Mouse (Mus musculus) CH12.LX (cell line): ENCODE data around the gene Caap1. TPM values are rescaled to one million over a fixed set of nuclear protein-coding genes. Genes with fewer than 3 reads are reported as not detected.

Source experiments
- DNase-seq: peaks from one replicate; pipeline ENCODE4 v3.0.0-alpha.2; 2013; ENCODE audit errors: extremely low read depth
- H3K27ac ChIP-seq: 2 replicates; pipeline ENCODE4 v1.5.1; 2012; ENCODE audit warnings: low read depth, mild to moderate bottlenecking, control low read depth, moderate library complexity; ENCODE audit not compliant: insufficient read depth
- H3K27me3 ChIP-seq: replicated peaks from 2 replicates; pipeline ENCODE3; 2012; ENCODE audit warnings: inconsistent platforms
- H3K36me3 ChIP-seq, 2 experiments: replicated peaks in 1 of 2; 2 replicates each; pipeline versions ENCODE3 to v1.6.1; 2012; ENCODE audit warnings: inconsistent platforms in 1 of 2, low read length in 1 of 2, mild to moderate bottlenecking in 1 of 2, mixed read lengths in 1 of 2, moderate library complexity in 1 of 2; ENCODE audit not compliant: control insufficient read depth in 1 of 2, insufficient read depth in 1 of 2
- H3K4me1 ChIP-seq, 2 experiments: 2 replicates each; pipeline ENCODE4 v1.6.1; 2012; ENCODE audit warnings: inconsistent platforms in 1 of 2, moderate library complexity in 1 of 2; ENCODE audit not compliant: insufficient read depth in 2 of 2, control insufficient read depth in 1 of 2
- H3K4me2 ChIP-seq: 2 replicates; pipeline ENCODE4 v1.6.1; 2012; ENCODE audit warnings: low read depth, mild to moderate bottlenecking, control low read depth; ENCODE audit not compliant: poor library complexity, insufficient read depth, severe bottlenecking
- H3K4me3 ChIP-seq, 3 experiments: fragments of 150-350 bp in 1 of 3; sonication (generic) in 1 of 3; replicated peaks in 1 of 3; 2 replicates each; pipeline versions ENCODE3 to v1.5.1; 2011 to 2012; ENCODE audit warnings: low read depth in 2 of 3, low read length in 2 of 3, mild to moderate bottlenecking in 2 of 3, moderate library complexity in 2 of 3, control low read depth in 1 of 3, improper control_type of control experiment in 1 of 3, inconsistent platforms in 1 of 3, mixed read lengths in 1 of 3; ENCODE audit not compliant: poor library complexity in 1 of 3
- H3K79me2 ChIP-seq: replicated peaks from 2 replicates; pipeline ENCODE4 v1.6.1; 2012; ENCODE audit warnings: mild to moderate bottlenecking, moderate library complexity; ENCODE audit not compliant: control insufficient read depth, poor library complexity, insufficient read depth, severe bottlenecking; ENCODE audit errors: extremely low read depth
- H3K9ac ChIP-seq: 2 replicates; pipeline ENCODE4 v1.6.1; 2012; ENCODE audit warnings: low read depth, mild to moderate bottlenecking, control low read depth, moderate library complexity; ENCODE audit not compliant: insufficient read depth
- H3K9me3 ChIP-seq: replicated peaks from 2 replicates; pipeline ENCODE3; 2012; ENCODE audit warnings: low read length, inconsistent platforms, mixed read lengths
- BHLHE40 ChIP-seq: IDR thresholded peaks from 2 replicates; pipeline ENCODE4 v1.6.1; 2011; ENCODE audit warnings: mild to moderate bottlenecking, low read depth, low read length, improper control_type of control experiment
- CHD1 ChIP-seq: IDR thresholded peaks from 2 replicates; pipeline ENCODE4 v1.6.1; 2012; ENCODE audit warnings: low read depth, low read length, improper control_type of control experiment, inconsistent platforms
- CTCF ChIP-seq, 2 experiments: IDR thresholded peaks in 1 of 2; conservative IDR thresholded peaks in 1 of 2; 2 replicates each; pipeline ENCODE4 v1.5.1; 2011 to 2012; ENCODE audit warnings: low read depth in 2 of 2, low read length in 2 of 2, improper control_type of control experiment in 1 of 2, inconsistent platforms in 1 of 2, mild to moderate bottlenecking in 1 of 2, moderate library complexity in 1 of 2
- E2F4 ChIP-seq: IDR thresholded peaks from 2 replicates; pipeline ENCODE4 v1.6.1; 2011; ENCODE audit warnings: low read depth, low read length, improper control_type of control experiment; ENCODE audit not compliant: insufficient replicate concordance
- ELF1 ChIP-seq: IDR thresholded peaks from 2 replicates; pipeline ENCODE4 v1.6.1; 2014; ENCODE audit warnings: low read depth, mild to moderate bottlenecking, inconsistent platforms, low read length, improper control_type of control experiment
- EP300 ChIP-seq: IDR thresholded peaks from 2 replicates; pipeline ENCODE4 v1.6.1; 2011; ENCODE audit warnings: low read length, improper control_type of control experiment
- GABPA ChIP-seq: IDR thresholded peaks from 2 replicates; pipeline ENCODE4 v1.6.1; 2012; ENCODE audit warnings: low read depth, low read length, improper control_type of control experiment, inconsistent platforms; ENCODE audit not compliant: insufficient replicate concordance
- HCFC1 ChIP-seq: IDR thresholded peaks from 2 replicates; pipeline ENCODE4 v1.6.1; 2012; ENCODE audit warnings: low read depth, mild to moderate bottlenecking, inconsistent platforms, low read length, improper control_type of control experiment
- KAT2A ChIP-seq: IDR thresholded peaks from 2 replicates; pipeline ENCODE4 v1.6.1; 2012; ENCODE audit warnings: low read length, improper control_type of control experiment, inconsistent platforms; ENCODE audit not compliant: insufficient replicate concordance
- MAFK ChIP-seq: IDR thresholded peaks from 2 replicates; pipeline ENCODE4 v1.6.1; 2011; ENCODE audit warnings: low read length, improper control_type of control experiment; ENCODE audit not compliant: insufficient replicate concordance
- MAZ ChIP-seq: IDR thresholded peaks from 2 replicates; pipeline ENCODE4 v1.6.1; 2012; ENCODE audit warnings: low read depth, mild to moderate bottlenecking, inconsistent platforms, low read length, improper control_type of control experiment, moderate library complexity
- MXI1 ChIP-seq: IDR thresholded peaks from 2 replicates; pipeline ENCODE4 v1.6.1; 2011; ENCODE audit warnings: mild to moderate bottlenecking, low read depth, low read length, improper control_type of control experiment
- MYC ChIP-seq: IDR thresholded peaks from 2 replicates; pipeline ENCODE4 v1.6.1; 2011; ENCODE audit warnings: low read depth, mild to moderate bottlenecking, improper control_type of control experiment, low read length
- PAX5 ChIP-seq: IDR thresholded peaks from 2 replicates; pipeline ENCODE4 v1.6.1; 2012; ENCODE audit warnings: low read length, inconsistent platforms, mixed read lengths
- POLR2A ChIP-seq: IDR thresholded peaks from 2 replicates; pipeline ENCODE4 v1.6.1; 2011; ENCODE audit warnings: low read depth, mild to moderate bottlenecking, improper control_type of control experiment, low read length
- RAD21 ChIP-seq: IDR thresholded peaks from 2 replicates; pipeline ENCODE4 v1.6.1; 2011; ENCODE audit warnings: low read depth, mild to moderate bottlenecking, low read length, improper control_type of control experiment, moderate library complexity
- RCOR1 ChIP-seq: conservative IDR thresholded peaks from 2 replicates; pipeline ENCODE4 v1.6.1; 2012; ENCODE audit warnings: low read depth, mild to moderate bottlenecking, inconsistent platforms, low read length, improper control_type of control experiment
- SIN3A ChIP-seq: IDR thresholded peaks from 2 replicates; pipeline ENCODE4 v1.6.1; 2012; ENCODE audit warnings: low read length, improper control_type of control experiment, inconsistent platforms
- TBP ChIP-seq: conservative IDR thresholded peaks from 2 replicates; pipeline ENCODE4 v1.6.1; 2011; ENCODE audit warnings: low read depth, low read length, improper control_type of control experiment
- TCF12 ChIP-seq: IDR thresholded peaks from 2 replicates; pipeline ENCODE4 v1.6.1; 2014; ENCODE audit warnings: low read depth, mild to moderate bottlenecking, inconsistent platforms, low read length, improper control_type of control experiment
- UBTF ChIP-seq: IDR thresholded peaks from 2 replicates; pipeline ENCODE4 v1.6.1; 2012; ENCODE audit warnings: low read depth, mild to moderate bottlenecking, inconsistent platforms, low read length, improper control_type of control experiment, moderate library complexity
- USF1 ChIP-seq: IDR thresholded peaks from 2 replicates; pipeline ENCODE4 v1.6.1; 2014; ENCODE audit warnings: low read depth, mild to moderate bottlenecking, inconsistent platforms, low read length, improper control_type of control experiment
- USF2 ChIP-seq: conservative IDR thresholded peaks from 2 replicates; pipeline ENCODE4 v1.6.1; 2011; ENCODE audit warnings: low read depth, low read length, improper control_type of control experiment
- ZC3H11A ChIP-seq: IDR thresholded peaks from 2 replicates; pipeline ENCODE4 v1.6.1; 2012; ENCODE audit warnings: low read depth, mild to moderate bottlenecking, inconsistent platforms, low read length, improper control_type of control experiment
- ZNF384 ChIP-seq: IDR thresholded peaks from 2 replicates; pipeline ENCODE4 v1.6.1; 2012; ENCODE audit warnings: low read depth, low read length, improper control_type of control experiment, inconsistent platforms
- dilution Hi-C: fragments of 300-500 bp; cut with MboI; formaldehyde crosslinking; loops from 2 replicates; pipeline ENCODE4 v1.14.3; 2020; ENCODE audit warnings: low sequenced_read_pairs; ENCODE audit not compliant: extremely low pct_unique_long_range_greater_than_20kb, extremely low pct_ligation_motif_present
- in situ Hi-C: fragments of 300-500 bp; cut with MboI; formaldehyde crosslinking; loops from 3 replicates; pipeline ENCODE4 v1.14.3; 2019; ENCODE audit warnings: low sequenced_read_pairs, low pct_ligation_motif_present, low pct_unique_long_range_greater_than_20kb, mixed read lengths
- polyA plus RNA-seq: library from polyadenylated mRNA; unstranded; fragments of >175 nt; gene quantifications from 2 replicates; pipeline ENCODE4 v1.2.1, GENCODE M21; 2012; ENCODE audit warnings: low read depth; ENCODE audit not compliant: insufficient read length
- total RNA-seq, 2 experiments: library from RNA; depleted of rRNA; stranded (reverse); fragments of 300-350 nt in 1 of 2; fragments of >200 nt in 1 of 2; gene quantifications; 2 replicates each; pipeline ENCODE4 v1.2.3; 2012 to 2014

The Caap1 gene
- total and polyA plus RNA-seq, 3 experiments: 10.2 to 34.1 (median 18.7) TPM

DNA sequence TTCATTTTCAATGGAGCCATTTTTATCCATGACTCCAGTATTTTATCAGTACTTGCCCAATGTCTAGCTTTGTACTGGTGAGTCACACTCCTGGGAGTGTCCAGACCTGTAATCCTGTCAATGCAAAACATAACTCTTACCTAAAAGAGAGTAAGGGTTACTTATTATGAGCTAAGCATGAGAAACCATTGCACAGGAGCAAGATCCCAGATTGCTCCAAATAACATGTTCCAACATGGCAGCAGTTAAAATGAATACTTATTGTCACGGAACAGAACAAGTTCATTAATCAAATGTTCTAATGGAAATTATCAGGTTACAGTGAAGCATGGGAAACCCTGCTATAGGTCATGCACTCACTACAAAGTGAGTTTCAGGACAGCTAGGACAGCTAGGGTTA lies 3.7 kb upstream of the Caap1 start:
- TF ChIP-seq E2F4: no peak
- no peak for TF ChIP-seq CTCF (conservative IDR thresholded peaks at IDR 0.05 in 1 of 2, IDR thresholded peaks at IDR 0.05 in 1 of 2; ENCODE audit: low read depth in 2 of 2, low read length in 2 of 2)
- no peak for TF ChIP-seq TCF12
- no peak overlapping the region for H3K27ac ChIP-seq
- H3K79me2 ChIP-seq: peaks cover 9% of the 10 kb centered on the region
- H3K4me1 ChIP-seq: peaks cover 0 to 4% of the 10 kb centered on the region in 2 experiments; a peak in 1 of 4 replicates
- H3K27me3 ChIP-seq: no peaks in the 10 kb centered on the region
- no peak for DNase-seq
- no peak overlapping the region for H3K4me2 ChIP-seq
- dilution Hi-C loops (no loop called here), in situ Hi-C loops (no loop called here)
- peaks cover 0 to 5% of the 10 kb centered on the region in 2 experiments for H3K36me3 ChIP-seq
- no peaks in the 10 kb centered on the region for H3K9me3 ChIP-seq
- no peak overlapping the region for H3K4me3 ChIP-seq
- H3K9ac ChIP-seq: no peak overlapping the region

DNA sequence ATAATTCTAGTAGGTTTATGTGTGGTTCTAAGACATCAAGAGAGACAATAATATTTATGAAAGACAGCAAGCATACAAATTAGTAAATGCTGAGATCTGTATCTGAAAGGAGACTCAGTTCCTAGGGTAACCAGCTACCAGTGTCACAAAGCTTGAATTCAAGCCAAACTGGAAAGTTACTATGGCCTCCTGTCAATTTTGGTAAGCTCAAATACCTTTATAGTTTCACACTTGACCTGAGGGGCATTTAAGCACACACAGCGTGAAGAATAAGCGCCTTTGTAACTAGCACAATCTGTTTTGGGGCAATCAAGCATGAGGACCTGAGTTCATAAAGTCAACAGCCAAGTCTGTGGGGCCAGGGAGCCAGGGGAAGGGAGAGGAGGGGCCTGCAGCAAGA lies 2.7 kb upstream of the Caap1 start:
- H3K4me3 ChIP-seq: no peak overlapping the region
- H3K27me3 ChIP-seq: no peaks in the 10 kb centered on the region
- H3K9ac ChIP-seq: no peak overlapping the region
- H3K79me2 ChIP-seq: peaks cover 16% of the 10 kb centered on the region
- TF ChIP-seq EP300 (no peak), UBTF (no peak), USF2 (no peak), BHLHE40 (no peak), MXI1 (no peak), ZC3H11A (no peak), USF1 (no peak), KAT2A (no peak), HCFC1 (no peak), MAFK (no peak), ELF1 (no peak), MYC (no peak)
- no peaks in the 10 kb centered on the region for H3K9me3 ChIP-seq
- peaks cover 0 to 11% of the 10 kb centered on the region in 2 experiments; a peak in 3 of 4 replicates for H3K4me1 ChIP-seq
- peaks cover 0 to 5% of the 10 kb centered on the region in 2 experiments for H3K36me3 ChIP-seq
- no peak overlapping the region for H3K27ac ChIP-seq
- in situ Hi-C loops (no loop called here), dilution Hi-C loops (no loop called here)
- H3K4me2 ChIP-seq: no peak overlapping the region
- no peak for DNase-seq

- Histone ChIP-seq H3K4me2 (peak overlapping the region; percentile 45; the same call in 1 of the 2 replicates), H3K4me1 (peaks cover 0 to 11% of the 10 kb centered on the region in 2 experiments; a peak in 3 of 4 replicates), H3K27ac (no peak overlapping the region), H3K36me3 (peaks cover 0 to 5% of the 10 kb centered on the region in 2 experiments), H3K4me3 (peak overlapping the region in 2 of 3 experiments; percentile 75 to 99), H3K9me3 (no peaks in the 10 kb centered on the region), H3K9ac (no peak overlapping the region), H3K79me2 (peaks cover 16% of the 10 kb centered on the region), H3K27me3 (no peaks in the 10 kb centered on the region)
- no peak for TF ChIP-seq MAZ
- no peak for TF ChIP-seq SIN3A
- no peak for TF ChIP-seq RCOR1
- TF ChIP-seq ZNF384: no peak
- no peak for TF ChIP-seq TCF12
- no peak for TF ChIP-seq GABPA
- no peak for TF ChIP-seq E2F4
- no peak for TF ChIP-seq CTCF (conservative IDR thresholded peaks at IDR 0.05 in 1 of 2, IDR thresholded peaks at IDR 0.05 in 1 of 2; ENCODE audit: low read depth in 2 of 2, low read length in 2 of 2)
- TF ChIP-seq EP300: no peak
- no peak for TF ChIP-seq POLR2A
- TF ChIP-seq USF1: no peak
- TF ChIP-seq TBP: no peak
- TF ChIP-seq CHD1: no peak
- no peak for TF ChIP-seq RAD21
- no peak for TF ChIP-seq PAX5
- dilution Hi-C loops (no loop called here), in situ Hi-C loops (no loop called here)
- DNase-seq: no peak
Observed at GRCm38 (mm10) chr4:94557145-94557544, 549 bp upstream of the Caap1 start.
